Mouse (Mus musculus): ENCODE measurements around the gene Sdccag8. TPM values are rescaled to one million over a fixed set of nuclear protein-coding genes. Genes with fewer than 3 reads are reported as not detected.

Gene Sdccag8
- polyA plus RNA-seq, 1 experiment from 2014 or later: 14.6 TPM

MicroRNAs encoded within 50 kb of the gene (microRNA counts, 519-probe panel; counts per million panel counts)
- 3,781 counts per million, percentile 53 among the panel's probes with 10 or more counts for microRNA mmu-miR-350

Small RNA genes within 50 kb of the gene (microRNA-seq; reads per million reads assigned to microRNA genes)
- gene Gm25993 (not detected), gene Mir350 (331 reads per million, percentile 63 among the genes with 10 or more reads in this experiment)

Other genes starting within 250 kb of the Sdccag8 start
- gene Cep170, start 593 bp upstream of the Sdccag8 start, polyA plus RNA-seq (2014; fragmentation: Nextera tagmentation; extraction: Ambion mirVana): 35.6 and 40.1 TPM in 2 replicates

All from limb, embryonic 11.5 days (tissue).